Mouse (Mus musculus) erythroblast, embryonic 14.5 days (primary cell): ENCODE measurements around the gene Klrk1.

Source experiments
- GATA1 ChIP-seq: IDR thresholded peaks from 2 replicates; pipeline ENCODE4 v1.6.1; 2012; ENCODE audit warnings: low read length, inconsistent platforms, mixed read lengths
- TAL1 ChIP-seq: IDR thresholded peaks from 3 replicates; pipeline ENCODE4 v1.6.1; 2012; ENCODE audit warnings: low read length, inconsistent platforms, mixed read lengths

DNA sequence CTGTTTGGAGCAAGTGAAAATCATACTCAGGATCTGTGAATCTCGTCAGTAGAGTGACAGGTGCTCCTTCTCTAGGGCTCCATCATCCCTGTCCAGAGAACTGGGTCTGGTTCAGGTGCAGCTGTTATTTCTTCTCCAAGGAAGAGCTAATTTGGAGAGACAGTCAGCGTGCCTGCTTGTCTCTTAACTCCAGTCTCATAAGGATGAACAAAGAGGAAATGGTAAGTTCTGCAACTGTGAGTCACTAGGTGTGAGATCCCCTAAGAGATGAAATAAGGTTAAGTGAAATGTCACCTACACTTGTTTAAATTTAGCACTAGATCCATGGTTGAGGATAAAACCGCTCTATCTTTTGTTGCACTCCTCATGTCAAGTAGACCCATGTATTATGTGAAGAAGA is 40.6 kb downstream of the Klrk1 start:
- no peak for TF ChIP-seq GATA1
- no peak for TF ChIP-seq TAL1
